Comparison of ENCODE assay signal across 8 mouse cellular contexts in genomic region chr4:137276443-137277165, GRCm38 (mm10). TPM values are rescaled to one million over a fixed set of nuclear protein-coding genes. Genes with fewer than 3 reads are reported as not detected.
DNase-seq lines count a peak whose midpoint lies in the region; ATAC-seq and TF ChIP-seq lines count a peak whose summit lies in the region.

No protein-coding gene starts in this region.

- no peaks in the 10 kb centered on the region for H3K36me3 ChIP-seq in lung, postnatal 0 days (ENCODE audit: insufficient read depth, low read length)
- no peaks in the 10 kb centered on the region for H3K36me3 ChIP-seq in limb, embryonic 15.5 days
- H3K36me3 ChIP-seq in stomach, embryonic 16.5 days (ENCODE audit: control insufficient read depth, insufficient read depth, low read length): no peaks in the 10 kb centered on the region

- no peak overlapping the region for H3K9ac ChIP-seq in lung, postnatal 0 days (replicated peaks; ENCODE audit: low read depth)
- peak overlapping the region; percentile 44 for H3K9ac ChIP-seq in limb, embryonic 15.5 days
- peak overlapping the region; percentile 84 for H3K9ac ChIP-seq in stomach, embryonic 16.5 days (ENCODE audit: low read length)

- H3K27me3 ChIP-seq in lung, postnatal 0 days (replicated peaks; ENCODE audit: insufficient read depth, low read length): peaks cover 56% of the 10 kb centered on the region
- peaks cover 68% of the 10 kb centered on the region for H3K27me3 ChIP-seq in limb, embryonic 15.5 days
- peaks cover 33% of the 10 kb centered on the region for H3K27me3 ChIP-seq in stomach, embryonic 16.5 days (ENCODE audit: control insufficient read depth, insufficient read depth, low read length)

- H3K27ac ChIP-seq in lung, postnatal 0 days (ENCODE audit: low read length): no peak overlapping the region
- peak overlapping the region; percentile 55 for H3K27ac ChIP-seq in limb, embryonic 15.5 days
- H3K27ac ChIP-seq in stomach, embryonic 16.5 days (ENCODE audit: low read length): peak overlapping the region; percentile 86

- WGBS in lung, postnatal 0 days: 4% methylated on average over 33 of the region's 46 CpGs
- WGBS in limb, embryonic 15.5 days: 2% methylated on average over 26 of the region's 46 CpGs
- 2% methylated on average over 46 of the region's 46 CpGs for WGBS in stomach, embryonic 16.5 days

- H3K4me3 ChIP-seq in lung, postnatal 0 days (ENCODE audit: low read depth, low read length): peak overlapping the region; percentile 41
- H3K4me3 ChIP-seq in limb, embryonic 15.5 days: peak overlapping the region; percentile 59
- peak overlapping the region; percentile 61 for H3K4me3 ChIP-seq in stomach, embryonic 16.5 days (replicated peaks; ENCODE audit: low read length)

- peak; percentile 20 for DNase-seq in adrenal gland, adult 2 months
- DNase-seq in adrenal gland, adult 8-10 months: no peak
- DNase-seq in lung, postnatal 0 days (ENCODE audit: low spot score): no peak
- no peak for DNase-seq in lung, adult 18-20 months
- DNase-seq in testis, postnatal 10 days (ENCODE audit: low spot score): no peak

- peak overlapping the region; percentile 75 for H3K4me2 ChIP-seq in lung, postnatal 0 days (replicated peaks; ENCODE audit: low read depth, low read length)
- H3K4me2 ChIP-seq in limb, embryonic 15.5 days: peak overlapping the region; percentile 90
- H3K4me2 ChIP-seq in stomach, embryonic 16.5 days (ENCODE audit: low read depth, low read length): peak overlapping the region; percentile 86

- H3K9me3 ChIP-seq in lung, postnatal 0 days (ENCODE audit: low read length): no peaks in the 10 kb centered on the region
- no peaks in the 10 kb centered on the region for H3K9me3 ChIP-seq in limb, embryonic 15.5 days
- no peaks in the 10 kb centered on the region for H3K9me3 ChIP-seq in stomach, embryonic 16.5 days (replicated peaks; ENCODE audit: control insufficient read depth, low read length)

- ATAC-seq in lung, postnatal 0 days: peak; percentile 25
- ATAC-seq in limb, embryonic 15.5 days (ENCODE audit: insufficient number of reproducible peaks, low FRiP score, low TSS enrichment, low read depth): no peak
- ATAC-seq in stomach, embryonic 16.5 days (ENCODE audit: insufficient read depth, low FRiP score): peak; percentile 33
- ATAC-seq in erythroid progenitor cell, adult 5-6 weeks (replicated peaks; ENCODE audit: low FRiP score, poor library complexity, severe bottlenecking): no peak

- no peak for TF ChIP-seq CTCF in lung, postnatal 0 days (IDR thresholded peaks at IDR 0.05)

- H3K4me1 ChIP-seq in lung, postnatal 0 days (ENCODE audit: insufficient read depth, low read depth, low read length): no peaks in the 10 kb centered on the region
- H3K4me1 ChIP-seq in limb, embryonic 15.5 days: peaks cover 47% of the 10 kb centered on the region
- peaks cover 28% of the 10 kb centered on the region for H3K4me1 ChIP-seq in stomach, embryonic 16.5 days (ENCODE audit: control insufficient read depth, insufficient read depth, low read length)

- TF ChIP-seq EP300 in lung, postnatal 0 days (IDR thresholded peaks at IDR 0.05): no peak

RNA-seq across cellular contexts. Expression of gene Wnt4, which starts 0.7 kb away (rescaled TPM):
- 10 to 100 TPM; 73.0 to 83.3 TPM for total RNA-seq in adrenal gland, adult 2 months (2021)
- polyA plus RNA-seq in adrenal gland, adult 2 months (2012; rRNA removed): 76.8 and 107 TPM in 2 replicates
- total RNA-seq in adrenal gland, adult 8-10 months (2022): 100 to 1,000 TPM in 3 of 4 experiments, 10 to 100 TPM in 1; 83.8 to 130 (median 108) TPM
- 2.1 and 2.2 TPM in 2 replicates for polyA plus RNA-seq in lung, postnatal 0 days (2015; fragmentation: Nextera tagmentation; extraction: Ambion mirVana)
- polyA plus RNA-seq in limb, embryonic 15.5 days (2015; fragmentation: Nextera tagmentation; extraction: Ambion mirVana): 10.0 and 13.2 TPM in 2 replicates
- 8.7 and 13.7 TPM in 2 replicates for polyA plus RNA-seq in stomach, embryonic 16.5 days (2015; fragmentation: Nextera tagmentation; extraction: Ambion mirVana)
- not detected in 2 replicates for total RNA-seq in erythroid progenitor cell, adult 5-6 weeks (2015; ENCODE audit: low replicate concordance)
- 0.98 TPM in 1 of 2 replicates, not detected in the other for total RNA-seq in erythroid progenitor cell, adult 5-6 weeks (2017; ENCODE audit: low replicate concordance)

Comparison
In these comparisons a context has a peak if more than half of its experiments do, and no peak if none do; other contexts are left out.
1. ATAC-seq: peak in lung, postnatal 0 days (single experiment) and stomach, embryonic 16.5 days (single experiment); none in limb, embryonic 15.5 days (single experiment) and erythroid progenitor cell, adult 5-6 weeks (single experiment).
2. Peak in every context shown above with its lines, with median percentiles within 50 percentile points of each other: H3K4me2 ChIP-seq and H3K4me3 ChIP-seq.